Mouse (Mus musculus) liver, adult 2 months (tissue): ENCODE measurements around the gene Cdh15. TPM values are rescaled to one million over a fixed set of nuclear protein-coding genes. Genes with fewer than 3 reads are reported as not detected.
A peak's percentile ranks its signal among the peaks of the same experiment; 100 is the strongest.

Experiments
- DNase-seq: peaks from one replicate; pipeline ENCODE4 v3.0.0-alpha.2; 2011; ENCODE audit warnings: low read depth, low spot score; ENCODE audit errors: extremely low read depth
- H3K27ac ChIP-seq: fragments of 200-500 bp; replicated peaks from 2 replicates; pipeline ENCODE4 v1.5.1; 2012; ENCODE audit warnings: low read depth, mild to moderate bottlenecking, control low read depth, inconsistent platforms, low read length; ENCODE audit not compliant: insufficient read depth
- H3K27me3 ChIP-seq: fragments of 200-500 bp; 2 replicates; pipeline ENCODE4 v1.6.1; 2012; ENCODE audit warnings: mild to moderate bottlenecking, moderate library complexity, low read length, inconsistent platforms; ENCODE audit not compliant: control insufficient read depth, insufficient read depth
- H3K36me3 ChIP-seq: fragments of 200-500 bp; 2 replicates; pipeline ENCODE4 v1.6.1; 2012; ENCODE audit warnings: low read length, inconsistent platforms; ENCODE audit not compliant: control insufficient read depth, insufficient read depth
- H3K4me1 ChIP-seq: fragments of 200-500 bp; 2 replicates; pipeline ENCODE4 v1.6.1; 2011; ENCODE audit warnings: low read length; ENCODE audit not compliant: control insufficient read depth, insufficient read depth
- H3K4me3 ChIP-seq: fragments of 200-500 bp; 2 replicates; pipeline ENCODE4 v1.5.1; 2011; ENCODE audit warnings: low read depth, mild to moderate bottlenecking, control low read depth, low read length, moderate library complexity; ENCODE audit not compliant: insufficient read depth
- H3K79me2 ChIP-seq: fragments of 200-500 bp; 2 replicates; pipeline ENCODE4 v1.6.1; 2012; ENCODE audit warnings: inconsistent platforms, mild to moderate bottlenecking, low read length, moderate library complexity; ENCODE audit not compliant: control insufficient read depth, insufficient read depth
- H3K9ac ChIP-seq: fragments of 200-500 bp; 2 replicates; pipeline ENCODE4 v1.6.1; 2012; ENCODE audit warnings: low read depth, mild to moderate bottlenecking, control low read depth, inconsistent platforms, low read length
- CTCF ChIP-seq: fragments of 200-500 bp; IDR thresholded peaks from 2 replicates; pipeline ENCODE4 v1.5.1; 2011; ENCODE audit warnings: low read depth, low read length, control low read depth
- POLR2A ChIP-seq: fragments of 200-500 bp; IDR thresholded peaks from 2 replicates; pipeline ENCODE4 v1.6.1; 2011; ENCODE audit warnings: low read length, control low read depth; ENCODE audit not compliant: insufficient read depth; ENCODE audit errors: extremely low read depth
- WGBS: fragments of 180-500 bp; shearing (Covaris S2); methylation state at CpG from one replicate; pipeline ENCODE4 v1.1.7; 2018; 5-methylcytosine and 5-hydroxymethylcytosine counted together
- polyA plus RNA-seq: library from polyadenylated mRNA; depleted of rRNA; stranded (reverse); fragments of >200 nt; gene quantifications from 2 replicates; pipeline ENCODE4 v1.2.3, GENCODE M21; 2012
- total RNA-seq: library from RNA; depleted of rRNA; stranded (reverse); fragments of >200 nt; gene quantifications from 2 replicates; pipeline ENCODE4 v1.2.3, GENCODE M21; 2014

Cdh15 gene
- total and polyA plus RNA-seq, 2 experiments, result 0.11 TPM; not detected in 1

- Histone ChIP-seq H3K36me3 (no peaks in the 10 kb centered on the region), H3K4me3 (no peak overlapping the region), H3K79me2 (no peaks in the 10 kb centered on the region), H3K4me1 (no peaks in the 10 kb centered on the region), H3K9ac (no peak overlapping the region), H3K27ac (no peak overlapping the region), H3K27me3 (no peaks in the 10 kb centered on the region)
- TF ChIP-seq POLR2A (no peak), CTCF (no peak)
- DNase-seq, result no peak
- WGBS, result 93% methylated on average over 8 of the region's 8 CpGs
Observed at GRCm38 (mm10) chr8:122810376-122810775, 37.4 kb upstream of the Cdh15 start.

- no peak overlapping the region for H3K9ac ChIP-seq
- H3K79me2 ChIP-seq, result no peaks in the 10 kb centered on the region
- no peaks in the 10 kb centered on the region for H3K4me1 ChIP-seq
- no peaks in the 10 kb centered on the region for H3K36me3 ChIP-seq
- H3K27me3 ChIP-seq, result no peaks in the 10 kb centered on the region
- no peak for DNase-seq
- no peak overlapping the region for H3K4me3 ChIP-seq
- TF ChIP-seq POLR2A, result no peak
- TF ChIP-seq CTCF, result no peak
- WGBS, result 94% methylated on average over 16 of the region's 16 CpGs
- H3K27ac ChIP-seq, result no peak overlapping the region
Observed at GRCm38 (mm10) chr8:122811870-122812494, 35.8 kb upstream of the Cdh15 start.

GRCm38 (mm10) chr8:122812610-122813250 is 35.0 kb upstream of the Cdh15 start:
- no peaks in the 10 kb centered on the region for H3K27me3 ChIP-seq
- H3K9ac ChIP-seq, result no peak overlapping the region
- TF ChIP-seq POLR2A (no peak), CTCF (peak; percentile 21; the same call in 1 of the 2 replicates)
- no peaks in the 10 kb centered on the region for H3K4me1 ChIP-seq
- H3K4me3 ChIP-seq, result no peak overlapping the region
- H3K27ac ChIP-seq, result no peak overlapping the region
- H3K36me3 ChIP-seq, result no peaks in the 10 kb centered on the region
- 83% methylated on average over 14 of the region's 14 CpGs for WGBS
- no peak for DNase-seq
- H3K79me2 ChIP-seq, result no peaks in the 10 kb centered on the region

GRCm38 (mm10) chr8:122814608-122815007 is 33.2 kb upstream of the Cdh15 start:
- Histone ChIP-seq H3K79me2 (no peaks in the 10 kb centered on the region), H3K4me1 (no peaks in the 10 kb centered on the region), H3K27ac (no peak overlapping the region), H3K4me3 (no peak overlapping the region), H3K9ac (no peak overlapping the region), H3K36me3 (no peaks in the 10 kb centered on the region), H3K27me3 (no peaks in the 10 kb centered on the region)
- DNase-seq, result no peak
- TF ChIP-seq CTCF, result no peak
- no peak for TF ChIP-seq POLR2A
- 74% methylated on average over 7 of the region's 7 CpGs for WGBS

GRCm38 (mm10) chr8:122816965-122817364 is 30.8 kb upstream of the Cdh15 start:
- Histone ChIP-seq H3K36me3 (no peaks in the 10 kb centered on the region), H3K27me3 (no peaks in the 10 kb centered on the region), H3K27ac (no peak overlapping the region), H3K4me3 (no peak overlapping the region), H3K4me1 (no peaks in the 10 kb centered on the region), H3K79me2 (no peaks in the 10 kb centered on the region), H3K9ac (no peak overlapping the region)
- WGBS, result 93% methylated on average over 6 of the region's 6 CpGs
- TF ChIP-seq CTCF, result no peak
- TF ChIP-seq POLR2A, result no peak
- no peak for DNase-seq
